Mouse (Mus musculus) cerebellum, adult 9-10 months (tissue): Measurements from ENCODE around the gene Arl6.

Experiments
- DNase-seq: peaks from one replicate; pipeline ENCODE4 v3.0.0; 2022

The Arl6 gene

GRCm38 (mm10) chr16:59639102-59639691 lies at the start of gene Arl6:
Arl6 (minus strand) TSS chr16:59639391.
- DNase-seq, result peak; percentile 94

DNA sequence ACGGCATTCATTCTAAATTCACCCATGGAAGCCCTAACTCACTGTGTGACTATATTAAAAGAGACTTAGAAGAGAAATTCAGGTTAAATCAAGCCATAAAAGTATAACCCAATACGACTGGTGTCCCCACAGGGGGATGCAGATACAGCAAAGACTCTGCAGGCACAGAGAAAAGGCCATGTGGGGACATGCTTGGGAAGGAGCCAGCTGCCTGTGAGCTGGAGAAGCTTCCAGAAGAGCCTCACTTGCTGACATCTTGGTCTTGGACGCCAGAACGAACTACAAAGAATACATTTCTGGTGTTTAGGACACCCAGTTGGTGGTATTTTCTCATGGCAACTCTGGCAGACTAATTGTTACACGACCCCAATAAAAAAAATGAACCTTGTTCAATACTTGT lies 45.9 kb upstream of the Arl6 start:
- no peak for DNase-seq

GRCm38 (mm10) chr16:59683434-59683833 lies 44.2 kb upstream of the Arl6 start:
- peak; percentile 62 for DNase-seq

- DNase-seq, result no peak
Observed at GRCm38 (mm10) chr16:59682216-59682891, 43.2 kb upstream of the Arl6 start.

DNA sequence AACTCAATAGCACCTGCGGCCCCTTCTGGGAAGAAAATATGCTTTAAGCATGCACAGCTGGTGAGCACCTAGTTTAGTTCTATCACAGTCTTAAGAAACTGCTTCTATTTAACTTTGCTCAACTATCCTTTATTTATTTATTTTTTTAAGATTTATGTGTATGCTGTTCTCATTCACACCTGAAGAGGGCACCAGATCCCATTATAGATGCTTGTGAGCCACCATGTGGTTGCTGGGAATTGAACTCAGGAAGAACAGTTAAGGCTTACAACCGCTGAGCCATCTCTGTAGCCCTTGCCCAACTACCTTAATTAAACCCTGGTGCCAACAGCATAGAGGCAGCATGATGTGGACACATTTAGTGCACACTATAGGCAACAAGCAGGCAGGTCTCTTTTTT lies 27.7 kb upstream of the Arl6 start:
- DNase-seq, result no peak

- no peak for DNase-seq
Observed at GRCm38 (mm10) chr16:59643766-59644165, 4.6 kb upstream of the Arl6 start.

DNA sequence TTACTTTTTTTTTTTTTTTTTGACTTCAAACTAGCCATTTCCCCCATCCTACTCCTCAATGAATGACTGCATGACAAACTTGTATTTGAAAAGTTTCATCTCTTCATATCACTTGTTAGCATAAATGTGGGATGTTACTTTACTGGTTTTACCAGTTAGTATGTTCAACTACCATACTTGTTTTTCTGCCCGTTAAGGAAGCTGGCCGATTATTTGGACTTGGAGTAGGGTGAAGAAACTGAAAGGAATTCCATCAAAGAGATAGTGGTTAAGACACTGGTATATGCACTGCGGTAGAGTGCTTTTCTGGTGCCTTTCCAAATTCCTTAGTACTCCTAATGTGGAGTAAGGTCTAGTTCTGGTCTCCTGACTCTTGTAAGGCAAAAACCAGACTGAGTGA lies 794 bp upstream of the Arl6 start:
- peak; percentile 20 for DNase-seq

GRCm38 (mm10) chr16:59634598-59634997 lies 4.6 kb downstream of the Arl6 start:
- peak; percentile 19 for DNase-seq

- DNase-seq, result no peak
Observed at GRCm38 (mm10) chr16:59621554-59621953, 17.6 kb downstream of the Arl6 start.

DNA sequence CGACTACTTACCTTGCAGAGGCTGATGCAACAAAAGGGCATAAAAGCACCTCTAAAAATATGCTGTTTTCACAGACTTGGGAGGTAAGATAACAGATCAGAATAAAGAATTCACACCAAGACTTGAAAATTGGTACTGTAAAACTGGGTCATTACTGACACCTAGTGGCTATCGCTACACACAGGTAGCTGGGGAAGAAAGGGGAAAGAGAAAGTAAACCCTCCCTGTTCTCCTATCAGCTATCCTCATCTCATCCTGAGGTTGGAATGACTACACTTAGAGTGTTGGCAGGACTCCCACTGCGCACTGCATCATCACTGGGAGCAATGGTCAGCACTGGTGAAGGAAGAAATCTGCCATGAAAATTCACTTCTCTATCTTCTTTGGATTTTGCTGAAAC lies 22.0 kb downstream of the Arl6 start:
- DNase-seq, result peak; percentile 51

DNA sequence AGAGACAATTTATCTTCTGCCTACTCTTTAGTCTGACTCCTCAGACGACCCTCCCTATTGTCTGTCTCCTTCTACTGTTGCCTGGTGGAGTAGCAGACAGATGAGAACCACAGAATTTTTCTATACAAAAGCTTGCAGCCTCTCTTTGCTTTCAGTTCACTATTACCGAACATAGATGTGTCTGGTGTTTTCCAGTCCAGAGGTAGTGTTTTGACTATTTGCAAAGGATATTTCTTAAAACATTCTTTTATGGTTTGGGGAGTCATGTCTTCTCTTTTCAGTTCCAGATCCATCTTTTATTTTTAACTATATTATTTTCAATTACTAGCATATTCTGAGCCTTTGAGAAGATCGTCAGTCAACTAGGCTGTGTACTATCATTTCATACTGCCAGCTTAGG lies 23.5 kb downstream of the Arl6 start:
- no peak for DNase-seq

GRCm38 (mm10) chr16:59610750-59611149 lies 28.4 kb downstream of the Arl6 start:
- no peak for DNase-seq

DNA sequence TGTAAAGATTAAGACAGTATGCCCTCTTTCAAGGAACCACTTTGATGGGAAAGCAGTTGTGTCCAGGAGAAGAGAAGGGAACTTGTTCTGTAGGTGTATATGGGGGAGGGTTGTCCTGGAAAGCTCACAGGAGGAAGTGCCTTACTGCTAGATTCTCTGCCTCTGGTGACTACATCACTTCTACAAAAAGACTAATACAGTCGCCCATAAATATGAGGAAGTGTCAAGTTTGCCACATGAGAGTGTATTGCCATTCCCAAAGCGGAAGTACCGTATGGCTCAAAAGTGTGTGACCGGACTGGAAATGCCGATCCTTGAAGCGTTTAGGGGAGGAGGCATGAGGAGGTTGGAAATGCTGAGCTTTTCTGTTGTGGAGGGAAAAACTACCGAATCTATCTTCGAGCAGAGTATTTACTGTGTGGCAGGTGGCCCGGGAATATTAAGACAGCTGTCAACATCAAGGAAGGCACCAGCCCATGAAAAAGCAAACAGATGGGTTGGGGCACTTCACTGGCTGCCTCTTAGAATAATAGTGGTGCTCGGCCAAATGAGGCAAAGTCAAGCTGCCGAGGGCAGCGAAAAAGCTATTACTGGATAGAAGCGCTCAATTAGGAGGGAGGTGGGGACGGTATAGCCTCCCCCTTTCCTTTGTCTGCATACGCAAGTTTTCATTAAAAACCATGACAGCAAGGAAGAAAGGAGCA lies 35.0 kb downstream of the Arl6 start:
- no peak for DNase-seq

DNA sequence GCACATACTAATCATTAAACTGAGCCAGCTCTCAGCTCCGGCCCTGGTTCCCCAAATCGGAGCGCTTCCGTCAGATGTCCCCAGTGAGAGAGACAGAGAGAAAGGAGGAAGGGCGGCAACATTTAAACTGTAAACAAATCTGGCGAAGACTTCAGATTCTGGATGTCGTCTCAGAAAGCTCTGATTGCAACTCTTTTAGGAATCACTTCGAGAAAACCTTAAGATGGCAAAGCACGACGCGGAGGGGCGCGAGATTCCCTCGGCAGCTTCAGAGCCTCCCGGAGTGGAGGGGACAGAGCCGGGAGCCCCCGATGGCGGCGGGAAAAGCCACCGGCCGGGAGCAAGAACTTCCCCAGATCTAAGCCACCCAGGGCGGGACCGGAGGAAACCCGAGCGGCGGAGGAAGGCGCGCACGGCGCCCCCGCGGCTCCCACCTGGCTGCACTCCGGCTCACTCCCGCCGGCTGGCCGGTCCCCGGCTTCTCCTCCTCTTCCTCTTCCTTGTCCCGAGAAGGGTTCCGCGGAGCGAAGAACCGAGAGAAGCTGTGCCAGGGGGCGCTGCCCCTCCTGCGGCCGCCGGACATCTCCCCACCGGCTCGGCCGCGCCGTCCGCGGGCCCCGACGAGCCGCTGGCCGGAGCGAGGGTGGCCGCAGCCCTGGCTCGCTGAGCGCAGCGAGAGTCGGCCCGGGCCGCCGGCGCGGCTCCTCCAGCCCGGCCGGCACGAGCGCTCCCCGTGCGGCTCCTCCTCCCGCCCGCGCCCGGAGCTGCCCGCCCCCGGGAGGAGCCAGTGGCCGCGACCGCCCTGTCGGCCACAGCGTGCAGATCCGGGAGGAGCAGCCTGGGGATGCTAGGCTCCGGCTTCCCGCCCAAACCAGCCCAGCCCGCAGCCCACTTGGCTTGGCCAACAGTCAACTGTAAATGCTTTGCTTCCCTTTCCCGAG lies 38.6 kb downstream of the Arl6 start, which contains the start of gene Crybg3:
Gene Crybg3, minus strand, starts transcription at position 669 of the 941 bp plus-strand sequence.
- peak; percentile 49 for DNase-seq

DNA sequence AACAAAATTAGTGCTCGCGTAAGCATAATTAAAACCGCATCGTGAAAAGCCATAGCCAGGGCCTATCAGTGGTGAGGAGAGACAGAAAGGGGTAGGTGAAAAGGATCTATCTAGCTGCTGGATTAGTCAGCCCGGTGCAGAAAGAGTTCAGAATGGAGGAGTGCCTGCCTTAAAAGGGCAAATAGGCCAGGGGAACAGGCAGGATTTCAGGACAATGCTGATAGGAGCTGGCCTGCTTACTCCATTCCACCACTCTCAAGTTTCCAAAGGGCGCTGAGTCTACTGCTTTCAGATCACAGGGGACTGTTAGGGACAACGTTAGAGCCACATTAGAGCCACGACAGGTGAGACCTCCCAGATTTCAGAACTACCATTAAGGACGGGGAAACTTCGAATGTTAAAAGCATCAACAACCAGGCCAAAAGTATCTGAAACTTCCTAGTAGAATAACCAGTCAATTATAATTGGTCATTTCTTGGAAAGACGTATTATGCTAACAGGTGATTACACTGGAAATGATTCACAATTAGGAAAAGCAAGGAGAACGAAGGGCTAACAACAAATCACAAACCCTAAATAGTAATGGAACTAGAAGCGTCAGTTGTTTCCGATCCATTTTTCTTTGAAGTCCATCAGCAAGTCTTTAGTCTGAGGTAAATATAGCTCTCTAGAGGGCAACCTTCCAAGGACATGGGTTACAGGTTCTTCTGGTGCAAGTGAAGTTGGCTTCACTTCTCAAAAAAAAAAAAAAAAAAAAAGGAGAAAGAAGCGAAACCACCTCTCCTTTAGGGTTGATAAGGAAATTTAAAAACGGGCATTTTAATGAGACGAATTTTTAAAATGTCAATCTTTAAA lies 39.6 kb downstream of the Arl6 start:
- no peak for DNase-seq

DNA sequence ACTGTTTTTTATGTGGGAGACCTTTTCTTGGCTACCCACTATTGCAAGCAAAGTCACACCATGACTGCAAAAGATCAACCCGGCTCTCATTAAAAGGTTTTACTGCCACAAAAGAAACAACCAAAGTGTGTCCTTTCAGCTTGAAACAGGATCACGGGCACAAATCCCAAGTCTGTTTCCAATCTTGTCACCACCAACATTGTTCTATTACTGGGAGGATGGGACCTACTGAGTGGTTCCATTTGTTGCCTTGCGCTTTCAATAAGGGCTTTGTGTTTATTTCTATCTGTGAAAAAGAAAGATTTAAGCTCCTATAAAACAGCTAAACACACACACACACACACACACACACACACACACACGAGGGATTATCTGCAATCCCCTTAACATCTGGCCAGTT lies 40.2 kb downstream of the Arl6 start:
- no peak for DNase-seq

- no peak for DNase-seq
Observed at GRCm38 (mm10) chr16:59597256-59597655, 41.9 kb downstream of the Arl6 start.

DNA sequence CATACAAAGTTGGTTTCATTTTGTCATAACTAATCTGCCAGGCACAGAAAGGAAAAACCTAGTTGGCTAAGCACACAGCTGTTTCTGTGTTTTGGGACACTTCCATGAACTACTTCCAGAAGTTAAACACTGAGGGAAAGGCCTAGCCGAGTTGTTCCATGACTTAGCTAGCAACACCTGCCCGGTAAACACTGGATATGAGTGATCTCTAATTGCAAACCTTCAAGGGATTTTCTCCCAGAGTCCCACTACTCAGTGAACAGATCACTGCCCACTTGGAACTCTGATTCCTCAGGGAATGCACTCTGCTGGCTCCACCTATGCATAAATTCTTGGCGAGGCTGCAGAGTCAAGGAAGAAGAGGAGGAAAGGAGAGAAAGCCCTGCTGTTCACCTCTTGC lies 44.5 kb downstream of the Arl6 start:
- no peak for DNase-seq

- DNase-seq, result no peak
Observed at GRCm38 (mm10) chr16:59590790-59591189, 48.4 kb downstream of the Arl6 start.

DNA sequence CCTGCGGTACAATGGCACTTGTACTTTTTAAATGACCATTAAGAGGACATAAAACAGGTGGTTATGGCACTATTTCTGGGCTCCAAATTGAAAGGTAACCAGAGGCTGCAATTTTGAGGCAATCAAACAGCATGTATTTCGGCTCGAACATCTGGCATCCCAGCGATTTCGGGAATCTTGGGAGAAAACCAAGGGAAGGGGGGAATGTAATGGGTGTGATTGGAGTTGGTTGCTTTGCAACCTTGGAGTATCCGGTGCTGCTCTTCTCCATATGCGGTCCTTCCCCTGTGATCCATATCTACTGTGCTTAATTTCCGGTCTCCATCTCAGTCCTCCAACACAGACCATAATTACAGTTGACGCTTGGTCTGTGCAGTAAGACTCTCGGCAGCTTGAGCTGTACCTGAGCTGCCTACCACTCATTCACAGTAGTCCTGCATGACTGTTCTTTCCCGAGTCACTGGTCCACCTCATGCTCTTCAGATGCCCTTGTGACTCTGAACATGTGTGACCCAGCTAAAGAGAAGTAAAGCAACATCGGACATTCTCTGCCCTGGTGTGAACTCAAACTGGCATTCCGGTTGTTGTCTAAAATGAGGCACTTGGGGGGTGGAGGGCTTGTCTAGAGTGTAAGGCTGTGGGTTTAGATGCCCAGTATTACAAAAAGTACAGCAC lies 50.7 kb downstream of the Arl6 start:
- no peak for DNase-seq

DNA sequence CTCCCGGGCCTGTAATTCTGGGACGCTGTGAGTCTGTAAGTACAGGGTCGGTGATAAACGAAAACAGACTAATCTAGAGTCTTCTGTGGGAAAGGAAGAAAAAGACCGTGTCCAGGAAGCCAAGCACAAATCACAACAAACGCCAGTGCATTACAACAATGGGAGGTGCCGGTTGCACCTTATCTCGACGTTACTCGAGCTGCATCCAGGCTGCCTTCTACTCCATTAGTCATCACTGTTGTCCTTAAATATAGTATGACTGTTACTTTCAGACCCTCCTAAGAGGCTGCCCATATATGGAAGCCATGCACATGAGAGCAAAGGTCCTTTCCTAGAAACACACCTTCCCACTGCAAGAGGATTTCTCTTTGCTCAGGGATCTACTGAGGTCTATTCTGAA lies 51.4 kb downstream of the Arl6 start:
- DNase-seq, result no peak

DNA sequence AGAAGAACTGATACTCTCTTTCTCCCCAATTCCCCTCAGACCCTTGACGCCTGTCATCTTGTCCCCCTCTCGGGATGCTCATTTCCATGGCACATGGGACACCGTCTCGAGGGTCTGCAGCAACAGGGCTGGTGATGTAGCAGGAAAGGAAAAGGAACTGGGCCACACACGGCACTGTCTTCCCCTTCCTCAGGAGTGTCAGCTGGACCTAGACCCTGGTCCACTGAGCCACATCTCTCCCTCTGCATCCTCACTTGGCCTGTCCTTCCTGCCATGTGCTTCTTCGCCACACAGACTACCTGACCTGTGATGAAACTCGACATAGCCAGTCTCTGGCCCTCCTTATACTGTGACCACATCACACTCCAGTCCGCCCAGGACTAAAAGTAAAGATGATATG lies 52.3 kb downstream of the Arl6 start:
- DNase-seq, result no peak
